Mouse (Mus musculus) embryo, embryonic 11 days (tissue): Measurements from ENCODE around the gene Hey2.

Source experiments
- DNase-seq: peaks from one replicate; pipeline ENCODE4 v3.0.0-alpha.2; 2015

Hey2 gene

GRCm38 (mm10) chr10:30789521-30789920 lies 53.1 kb downstream of the Hey2 start:
- DNase-seq: no peak

GRCm38 (mm10) chr10:30788340-30788721 lies 54.3 kb downstream of the Hey2 start:
- no peak for DNase-seq

DNA sequence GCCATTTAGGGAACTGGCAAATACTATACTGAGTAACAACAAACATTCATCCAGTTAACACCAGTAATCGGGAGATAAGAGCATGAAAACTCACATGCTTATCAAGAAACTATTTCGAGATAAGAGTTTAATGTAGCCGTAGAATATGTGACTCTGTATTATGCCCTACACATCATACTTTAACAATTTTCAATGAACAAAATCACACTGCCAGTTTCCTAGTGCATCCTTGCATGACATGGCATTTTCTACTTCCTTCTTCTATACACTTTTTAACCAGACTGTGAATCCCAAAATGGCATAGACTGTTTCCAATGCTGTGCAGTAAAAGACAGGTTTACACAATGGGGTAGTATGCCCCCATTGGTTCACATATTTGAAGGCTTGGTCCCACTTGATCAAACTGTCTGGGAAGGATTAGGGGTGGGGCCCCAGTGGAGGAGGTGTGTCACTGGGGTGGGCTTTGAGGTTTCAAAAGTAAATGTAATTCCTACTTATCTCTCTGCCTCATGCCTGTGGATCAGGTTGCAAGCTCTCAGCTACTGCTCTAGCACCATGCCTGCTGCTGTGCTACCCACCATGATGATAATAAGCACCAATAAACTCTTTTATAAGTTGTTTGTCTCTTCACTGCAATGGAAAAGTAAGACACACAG lies 54.8 kb downstream of the Hey2 start:
- no peak for DNase-seq

GRCm38 (mm10) chr10:30786103-30786754 lies 56.4 kb downstream of the Hey2 start:
- no peak for DNase-seq
